Mouse (Mus musculus) liver, adult 2 months (tissue): ENCODE measurements around the gene Ddx42. TPM values are rescaled to one million over a fixed set of nuclear protein-coding genes. Genes with fewer than 3 reads are reported as not detected.

ENCODE experiments used
- DNase-seq: peaks from one replicate; pipeline ENCODE4 v3.0.0-alpha.2; 2011; ENCODE audit warnings: low read depth, low spot score; ENCODE audit errors: extremely low read depth
- H3K27ac ChIP-seq: fragments of 200-500 bp; replicated peaks from 2 replicates; pipeline ENCODE4 v1.5.1; 2012; ENCODE audit warnings: low read depth, mild to moderate bottlenecking, control low read depth, inconsistent platforms, low read length; ENCODE audit not compliant: insufficient read depth
- H3K27me3 ChIP-seq: fragments of 200-500 bp; 2 replicates; pipeline ENCODE4 v1.6.1; 2012; ENCODE audit warnings: mild to moderate bottlenecking, moderate library complexity, low read length, inconsistent platforms; ENCODE audit not compliant: control insufficient read depth, insufficient read depth
- H3K36me3 ChIP-seq: fragments of 200-500 bp; 2 replicates; pipeline ENCODE4 v1.6.1; 2012; ENCODE audit warnings: low read length, inconsistent platforms; ENCODE audit not compliant: control insufficient read depth, insufficient read depth
- H3K4me1 ChIP-seq: fragments of 200-500 bp; 2 replicates; pipeline ENCODE4 v1.6.1; 2011; ENCODE audit warnings: low read length; ENCODE audit not compliant: control insufficient read depth, insufficient read depth
- H3K4me3 ChIP-seq: fragments of 200-500 bp; 2 replicates; pipeline ENCODE4 v1.5.1; 2011; ENCODE audit warnings: low read depth, mild to moderate bottlenecking, control low read depth, low read length, moderate library complexity; ENCODE audit not compliant: insufficient read depth
- H3K79me2 ChIP-seq: fragments of 200-500 bp; 2 replicates; pipeline ENCODE4 v1.6.1; 2012; ENCODE audit warnings: inconsistent platforms, mild to moderate bottlenecking, low read length, moderate library complexity; ENCODE audit not compliant: control insufficient read depth, insufficient read depth
- H3K9ac ChIP-seq: fragments of 200-500 bp; 2 replicates; pipeline ENCODE4 v1.6.1; 2012; ENCODE audit warnings: low read depth, mild to moderate bottlenecking, control low read depth, inconsistent platforms, low read length
- CTCF ChIP-seq: fragments of 200-500 bp; IDR thresholded peaks from 2 replicates; pipeline ENCODE4 v1.5.1; 2011; ENCODE audit warnings: low read depth, low read length, control low read depth
- POLR2A ChIP-seq: fragments of 200-500 bp; IDR thresholded peaks from 2 replicates; pipeline ENCODE4 v1.6.1; 2011; ENCODE audit warnings: low read length, control low read depth; ENCODE audit not compliant: insufficient read depth; ENCODE audit errors: extremely low read depth
- WGBS: fragments of 180-500 bp; shearing (Covaris S2); methylation state at CpG from one replicate; pipeline ENCODE4 v1.1.7; 2018; 5-methylcytosine and 5-hydroxymethylcytosine counted together
- polyA plus RNA-seq: library from polyadenylated mRNA; depleted of rRNA; stranded (reverse); fragments of >200 nt; gene quantifications from 2 replicates; pipeline ENCODE4 v1.2.3, GENCODE M21; 2012; rRNA removed
- total RNA-seq: library from RNA; depleted of rRNA; stranded (reverse); fragments of >200 nt; gene quantifications from 2 replicates; pipeline ENCODE4 v1.2.3, GENCODE M21; 2014; rRNA removed

Gene Ddx42
- 16.0 and 19.7 TPM in 2 replicates for total RNA-seq
- polyA plus RNA-seq = 4.8 and 5.1 TPM in 2 replicates

DNA sequence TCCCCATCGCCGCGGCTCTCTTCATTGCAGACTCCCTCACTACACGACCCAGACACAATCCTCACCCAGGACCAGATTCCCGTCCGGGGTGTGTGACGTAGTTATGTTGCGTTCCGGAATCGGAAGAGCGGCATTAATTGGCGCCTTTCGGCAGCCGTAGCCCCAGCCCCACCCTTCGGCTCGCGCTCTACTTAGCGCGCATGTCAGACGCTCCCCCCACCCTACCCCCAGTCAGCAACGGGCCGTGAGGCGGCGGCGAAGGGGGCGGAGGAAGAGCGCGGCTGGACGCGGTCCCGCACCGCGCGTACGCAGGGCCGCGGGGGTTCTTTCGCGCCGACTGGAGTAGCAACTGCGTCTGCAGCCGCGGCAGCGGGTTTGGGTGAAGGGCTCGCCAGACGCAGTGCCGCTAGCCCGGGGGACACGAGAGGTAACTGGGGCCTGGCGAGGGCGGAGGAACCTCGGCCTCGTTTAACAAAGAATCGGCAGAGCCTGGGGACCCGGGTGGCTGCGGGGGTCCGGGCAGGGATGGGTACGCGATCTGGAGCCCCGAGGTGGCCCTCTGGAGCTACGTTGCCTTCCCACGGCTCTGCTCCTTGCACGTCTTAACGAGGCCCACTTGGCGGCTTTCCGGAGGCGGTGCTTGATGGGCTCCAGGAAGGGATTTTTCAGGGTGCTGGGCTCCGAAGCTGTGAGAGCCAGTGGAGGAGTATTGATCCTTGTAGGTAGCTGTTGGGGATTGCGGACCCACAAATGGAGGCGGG lies at the start of gene Ddx42:
TSS of gene Ddx42 (plus strand) at position 197 of the 761 bp plus-strand sequence.
- Histone ChIP-seq H3K36me3 (peaks cover 1% of the 10 kb centered on the region), H3K9ac (peak within 1 kb of the TSS; percentile 93), H3K27me3 (no peaks in the 10 kb centered on the region), H3K4me1 (peaks cover 17% of the 10 kb centered on the region), H3K79me2 (peaks cover 21% of the 10 kb centered on the region), H3K4me3 (peak within 1 kb of the TSS; percentile 87), H3K27ac (peak within 1 kb of the TSS; percentile 89)
- WGBS = under 1% methylated on average over 70 of the region's 70 CpGs
- DNase-seq = peak; percentile 92
- TF ChIP-seq CTCF (no peak), POLR2A (no peak)

DNA sequence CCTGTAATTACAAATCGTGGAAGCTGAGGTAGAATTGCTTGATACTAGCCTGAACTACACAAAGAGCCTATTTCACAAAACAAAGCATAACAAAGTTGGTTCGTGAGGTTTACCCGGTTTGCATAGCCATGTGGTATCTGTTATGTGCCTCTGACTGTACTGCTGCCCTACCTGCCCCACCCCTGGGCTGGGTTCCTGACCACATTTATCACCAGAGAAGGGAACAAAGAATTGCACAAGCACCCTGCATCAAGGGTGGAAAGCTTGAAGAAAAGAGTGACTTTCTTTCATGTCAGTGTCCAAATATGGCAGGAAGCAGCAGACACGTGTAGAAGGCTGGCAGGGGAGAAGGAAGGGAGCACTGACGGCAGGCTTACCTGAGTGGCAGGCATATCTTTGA lies 49.3 kb upstream of the Ddx42 start:
- TF ChIP-seq POLR2A (no peak), CTCF (no peak)
- no peak overlapping the region for H3K9ac ChIP-seq
- no peak overlapping the region for H3K4me3 ChIP-seq
- H3K79me2 ChIP-seq = no peaks in the 10 kb centered on the region
- no peak for DNase-seq
- no peak overlapping the region for H3K27ac ChIP-seq
- H3K27me3 ChIP-seq = no peaks in the 10 kb centered on the region
- H3K4me1 ChIP-seq = no peaks in the 10 kb centered on the region
- WGBS = 93% methylated on average over 5 of the region's 5 CpGs
- H3K36me3 ChIP-seq = peaks cover 2% of the 10 kb centered on the region; the same call in 1 of the 2 replicates

- H3K79me2 ChIP-seq = no peaks in the 10 kb centered on the region
- DNase-seq = no peak
- H3K4me3 ChIP-seq = no peak overlapping the region
- TF ChIP-seq CTCF = 0 out of 2 replicates have a peak, but pooled peaks have one; percentile 11
- TF ChIP-seq POLR2A = no peak
- 83% methylated on average over 7 of the region's 7 CpGs for WGBS
- no peaks in the 10 kb centered on the region for H3K27me3 ChIP-seq
- no peaks in the 10 kb centered on the region for H3K4me1 ChIP-seq
- H3K9ac ChIP-seq = no peak overlapping the region
- H3K36me3 ChIP-seq = peaks cover 2% of the 10 kb centered on the region; the same call in 1 of the 2 replicates
- no peak overlapping the region for H3K27ac ChIP-seq
Observed at GRCm38 (mm10) chr11:106170807-106171206, 45.9 kb upstream of the Ddx42 start.

DNA sequence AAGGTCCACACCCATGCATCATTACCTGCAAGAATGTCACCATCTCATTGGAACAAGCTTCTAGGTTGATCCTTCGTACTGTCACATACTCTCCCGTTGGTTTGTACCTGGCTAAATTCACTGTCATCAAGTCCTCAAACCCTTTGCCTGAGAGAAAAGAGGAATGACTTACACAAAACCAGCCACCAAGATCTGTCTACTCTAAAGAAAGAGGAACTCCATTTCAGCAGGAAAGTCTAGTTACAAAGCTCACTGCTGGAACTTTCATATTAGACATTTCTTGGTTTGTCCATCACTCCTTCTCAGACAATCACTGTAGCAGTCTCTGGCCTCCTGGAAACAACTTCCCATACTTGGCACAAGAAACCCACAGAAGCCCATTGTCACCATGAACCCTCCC lies 43.5 kb upstream of the Ddx42 start:
- Histone ChIP-seq H3K27ac (no peak overlapping the region), H3K79me2 (no peaks in the 10 kb centered on the region), H3K36me3 (no peaks in the 10 kb centered on the region), H3K27me3 (no peaks in the 10 kb centered on the region), H3K9ac (no peak overlapping the region), H3K4me3 (no peak overlapping the region), H3K4me1 (no peaks in the 10 kb centered on the region)
- no peak for DNase-seq
- 93% methylated on average over 2 of the region's 2 CpGs for WGBS
- no peak for TF ChIP-seq CTCF

GRCm38 (mm10) chr11:106174372-106174771 lies 42.4 kb upstream of the Ddx42 start:
- no peaks in the 10 kb centered on the region for H3K4me1 ChIP-seq
- 51% methylated on average over 5 of the region's 5 CpGs for WGBS
- no peaks in the 10 kb centered on the region for H3K36me3 ChIP-seq
- DNase-seq = peak; percentile 77
- TF ChIP-seq CTCF (no peak), POLR2A (no peak)
- H3K27me3 ChIP-seq = no peaks in the 10 kb centered on the region
- H3K4me3 ChIP-seq = no peak overlapping the region
- H3K79me2 ChIP-seq = no peaks in the 10 kb centered on the region
- no peak overlapping the region for H3K27ac ChIP-seq
- no peak overlapping the region for H3K9ac ChIP-seq

DNA sequence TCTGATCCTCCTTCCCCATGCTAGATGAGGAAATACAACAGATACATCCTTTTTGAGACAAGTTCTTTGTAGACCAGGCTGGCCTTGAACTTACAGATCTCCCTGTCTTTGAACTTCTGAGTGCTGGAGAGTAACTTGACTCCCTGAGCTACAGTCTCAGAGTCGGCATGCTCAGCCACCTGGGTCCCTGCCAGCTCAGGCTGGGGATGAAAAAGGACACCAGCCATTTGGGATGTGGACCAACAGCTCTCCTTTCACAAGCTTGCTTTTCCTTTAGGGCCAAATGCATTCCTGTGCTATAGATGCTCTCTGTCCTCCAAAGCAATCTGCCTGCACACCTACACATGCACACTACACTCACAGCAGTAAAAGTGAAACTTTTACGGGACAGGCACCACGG lies 41.6 kb upstream of the Ddx42 start:
- H3K4me1 ChIP-seq = no peaks in the 10 kb centered on the region
- no peak for DNase-seq
- no peaks in the 10 kb centered on the region for H3K27me3 ChIP-seq
- WGBS = 56% methylated on average over 3 of the region's 3 CpGs
- H3K27ac ChIP-seq = no peak overlapping the region
- TF ChIP-seq CTCF = no peak
- no peak for TF ChIP-seq POLR2A
- H3K79me2 ChIP-seq = no peaks in the 10 kb centered on the region
- H3K36me3 ChIP-seq = no peaks in the 10 kb centered on the region
- H3K4me3 ChIP-seq = no peak overlapping the region
- H3K9ac ChIP-seq = no peak overlapping the region
